Comparison of ENCODE assay signal across 7 mouse cellular contexts in the genomic region with DNA sequence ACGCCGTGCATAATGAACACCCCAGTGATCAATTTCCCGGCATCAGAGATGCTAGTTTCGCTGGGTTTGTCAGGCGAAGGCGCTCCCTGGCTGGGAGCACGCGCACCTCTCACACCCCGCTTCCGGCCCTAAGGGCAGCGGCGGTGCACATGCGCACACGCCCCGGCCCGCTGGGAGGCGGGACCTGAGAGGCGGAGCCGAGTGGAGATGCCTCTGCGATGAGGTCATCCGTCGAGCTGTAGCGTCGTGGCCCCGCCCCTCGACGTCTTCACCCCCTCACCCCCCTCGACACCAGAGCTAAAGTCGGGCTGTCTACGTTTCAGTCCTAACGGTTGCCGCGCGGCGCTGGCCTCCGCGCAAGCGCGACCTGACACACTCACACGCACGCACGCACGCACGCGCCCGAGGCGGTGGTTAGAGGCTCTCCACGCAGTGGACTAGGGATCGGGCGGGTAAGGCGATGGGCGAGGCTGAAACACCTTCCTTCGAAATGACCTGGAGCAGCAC. TPM values are rescaled to one million over a fixed set of nuclear protein-coding genes. Genes with fewer than 3 reads are reported as not detected.
DNase-seq lines count a peak whose midpoint lies in the region; ATAC-seq and TF ChIP-seq lines count a peak whose summit lies in the region.

No protein-coding gene starts in this region.

- no peaks in the 10 kb centered on the region for H3K27me3 ChIP-seq in intestine, postnatal 0 days (replicated peaks; ENCODE audit: control insufficient read depth, insufficient read depth, low read length)
- peaks cover 43% of the 10 kb centered on the region for H3K27me3 ChIP-seq in midbrain, embryonic 12.5 days
- H3K27me3 ChIP-seq in small intestine, adult 2 months (ENCODE audit: control insufficient read depth, insufficient read depth, low read length), result no peaks in the 10 kb centered on the region

- peak overlapping the region; percentile 76 for H3K4me3 ChIP-seq in intestine, postnatal 0 days (ENCODE audit: low read depth, low read length)
- H3K4me3 ChIP-seq in midbrain, embryonic 12.5 days, result peak overlapping the region; percentile 79
- peak overlapping the region; percentile 79 for H3K4me3 ChIP-seq in small intestine, adult 2 months (ENCODE audit: low read depth, low read length)

- peak; percentile 97 for DNase-seq in adrenal gland, adult 2 months
- DNase-seq in embryo, embryonic 11.5 days (ENCODE audit: low read depth, low spot score), result peak; percentile 99
- DNase-seq in gastrocnemius, postnatal 36 days, result peak; percentile 88 to 93
- peak; percentile 98 for DNase-seq in left cerebral cortex, postnatal 4 days

- no peaks in the 10 kb centered on the region for H3K9me3 ChIP-seq in intestine, postnatal 0 days (ENCODE audit: control insufficient read depth)
- no peaks in the 10 kb centered on the region for H3K9me3 ChIP-seq in midbrain, embryonic 12.5 days

- intact Hi-C loops in gastrocnemius, postnatal 36 days (cut with DNase I), result no loop called here
- intact Hi-C loops in left cerebral cortex, postnatal 4 days (cut with DNase I), result no loop called here

- WGBS in intestine, postnatal 0 days, result under 1% methylated on average over 53 of the region's 53 CpGs
- WGBS in midbrain, embryonic 12.5 days, result under 1% methylated on average over 53 of the region's 53 CpGs
- WGBS in small intestine, adult 2 months, result under 1% methylated on average over 53 of the region's 53 CpGs

- H3K27ac ChIP-seq in intestine, postnatal 0 days (ENCODE audit: low read depth, low read length), result peak overlapping the region; percentile 96
- H3K27ac ChIP-seq in midbrain, embryonic 12.5 days (replicated peaks), result peak overlapping the region; percentile 88
- H3K27ac ChIP-seq in small intestine, adult 2 months (ENCODE audit: insufficient read depth, low read depth, low read length), result peak overlapping the region; percentile 98

- peak overlapping the region; percentile 73 for H3K9ac ChIP-seq in intestine, postnatal 0 days (ENCODE audit: low read depth, low read length)
- H3K9ac ChIP-seq in midbrain, embryonic 12.5 days (replicated peaks), result peak overlapping the region; percentile 75

- peak; percentile 43 for TF ChIP-seq CTCF in intestine, postnatal 0 days (IDR thresholded peaks at IDR 0.05; ENCODE audit: low read depth)
- TF ChIP-seq CTCF in small intestine, adult 2 months (IDR thresholded peaks at IDR 0.05; ENCODE audit: extremely low read depth, insufficient read length, insufficient replicate concordance, low read depth, low read length), result no peak

- H3K4me2 ChIP-seq in intestine, postnatal 0 days (replicated peaks; ENCODE audit: low read depth), result peak overlapping the region; percentile 77
- peak overlapping the region; percentile 94 for H3K4me2 ChIP-seq in midbrain, embryonic 12.5 days (replicated peaks)

- ATAC-seq in intestine, postnatal 0 days, result peak; percentile 91
- peak; percentile 94 for ATAC-seq in midbrain, embryonic 12.5 days (ENCODE audit: low FRiP score, low read depth)

- peaks cover 24% of the 10 kb centered on the region for H3K36me3 ChIP-seq in intestine, postnatal 0 days (ENCODE audit: control insufficient read depth, insufficient read depth)
- peaks cover 27% of the 10 kb centered on the region for H3K36me3 ChIP-seq in midbrain, embryonic 12.5 days
- peaks cover 24% of the 10 kb centered on the region for H3K36me3 ChIP-seq in small intestine, adult 2 months (ENCODE audit: control insufficient read depth, insufficient read depth, low read length)

- peaks cover 17% of the 10 kb centered on the region for H3K4me1 ChIP-seq in intestine, postnatal 0 days (replicated peaks; ENCODE audit: control insufficient read depth, insufficient read depth, low read length)
- peaks cover 54% of the 10 kb centered on the region for H3K4me1 ChIP-seq in midbrain, embryonic 12.5 days
- H3K4me1 ChIP-seq in small intestine, adult 2 months (ENCODE audit: control insufficient read depth, insufficient read depth, insufficient read length, low read length), result peaks cover 14% of the 10 kb centered on the region

- TF ChIP-seq POLR2A in small intestine, adult 2 months (IDR thresholded peaks at IDR 0.05; ENCODE audit: low read depth, low read length), result peak; percentile 91

RNA-seq across cellular contexts. Expression of gene Rassf1, which starts 3.0 kb away (rescaled TPM):
- 10 to 100 TPM; 15.5 to 18.6 TPM for total RNA-seq in adrenal gland, adult 2 months (2021)
- polyA plus RNA-seq in adrenal gland, adult 2 months (2012; rRNA removed), result 15.3 and 16.7 TPM in 2 replicates
- total RNA-seq in gastrocnemius, postnatal 36 days (2021), result 10 to 100 TPM; 10.4 to 14.9 TPM
- polyA plus RNA-seq in intestine, postnatal 0 days (2015; fragmentation: Nextera tagmentation; extraction: Ambion mirVana), result 44.3 and 48.0 TPM in 2 replicates
- total RNA-seq in left cerebral cortex, postnatal 4 days (2021), result 10 to 100 TPM; 24.9 to 25.4 TPM
- 43.6 and 48.9 TPM in 2 replicates for polyA plus RNA-seq in midbrain, embryonic 12.5 days (2016; fragmentation: Nextera tagmentation; extraction: Ambion mirVana)
- polyA plus RNA-seq in small intestine, adult 2 months (2012; rRNA removed), result 14.1 and 33.2 TPM in 2 replicates

RNA-seq across cellular contexts. Expression of gene Zmynd10, which starts 7.3 kb away (rescaled TPM):
- under 1 TPM; 0.45 to 0.52 TPM for total RNA-seq in adrenal gland, adult 2 months (2021)
- 0.37 and 0.61 TPM in 2 replicates for polyA plus RNA-seq in adrenal gland, adult 2 months (2012; rRNA removed)
- not detected for total RNA-seq in gastrocnemius, postnatal 36 days (2021)
- 4.0 and 5.0 TPM in 2 replicates for polyA plus RNA-seq in intestine, postnatal 0 days (2015; fragmentation: Nextera tagmentation; extraction: Ambion mirVana)
- 1 to 10 TPM; 3.9 to 4.7 TPM for total RNA-seq in left cerebral cortex, postnatal 4 days (2021)
- polyA plus RNA-seq in midbrain, embryonic 12.5 days (2016; fragmentation: Nextera tagmentation; extraction: Ambion mirVana), result 1.1 and 2.6 TPM in 2 replicates
- polyA plus RNA-seq in small intestine, adult 2 months (2012; rRNA removed), result 0.32 and 0.69 TPM in 2 replicates

RNA-seq across cellular contexts. Expression of gene Tusc2, which starts 8.7 kb away (rescaled TPM):
- 10 to 100 TPM; 52.2 to 57.5 TPM for total RNA-seq in adrenal gland, adult 2 months (2021)
- 88.2 and 94.1 TPM in 2 replicates for polyA plus RNA-seq in adrenal gland, adult 2 months (2012; rRNA removed)
- 10 to 100 TPM; 28.7 to 35.1 TPM for total RNA-seq in gastrocnemius, postnatal 36 days (2021)
- polyA plus RNA-seq in intestine, postnatal 0 days (2015; fragmentation: Nextera tagmentation; extraction: Ambion mirVana), result 38.7 and 41.6 TPM in 2 replicates
- 10 to 100 TPM; 65.4 to 66.9 TPM for total RNA-seq in left cerebral cortex, postnatal 4 days (2021)
- polyA plus RNA-seq in midbrain, embryonic 12.5 days (2016; fragmentation: Nextera tagmentation; extraction: Ambion mirVana), result 90.1 and 95.0 TPM in 2 replicates
- polyA plus RNA-seq in small intestine, adult 2 months (2012; rRNA removed), result 38.8 and 49.7 TPM in 2 replicates

RNA-seq across cellular contexts. Expression of gene Nprl2, which starts 12.3 kb away (rescaled TPM):
- total RNA-seq in adrenal gland, adult 2 months (2021), result 10 to 100 TPM; 27.9 to 31.5 TPM
- polyA plus RNA-seq in adrenal gland, adult 2 months (2012; rRNA removed), result 24.2 and 31.9 TPM in 2 replicates
- 10 to 100 TPM in 1 of 2 experiments, 1 to 10 TPM in 1; 9.1 to 11.6 TPM for total RNA-seq in gastrocnemius, postnatal 36 days (2021)
- 20.0 and 20.7 TPM in 2 replicates for polyA plus RNA-seq in intestine, postnatal 0 days (2015; fragmentation: Nextera tagmentation; extraction: Ambion mirVana)
- 10 to 100 TPM; 35.2 to 38.5 TPM for total RNA-seq in left cerebral cortex, postnatal 4 days (2021)
- polyA plus RNA-seq in midbrain, embryonic 12.5 days (2016; fragmentation: Nextera tagmentation; extraction: Ambion mirVana), result 48.1 and 48.4 TPM in 2 replicates
- 15.6 and 23.3 TPM in 2 replicates for polyA plus RNA-seq in small intestine, adult 2 months (2012; rRNA removed)

RNA-seq across cellular contexts. Expression of gene Cyb561d2, which starts 12.4 kb away (rescaled TPM):
- 10 to 100 TPM; 14.6 to 22.0 TPM for total RNA-seq in adrenal gland, adult 2 months (2021)
- 59.1 and 68.0 TPM in 2 replicates for polyA plus RNA-seq in adrenal gland, adult 2 months (2012; rRNA removed)
- 1 to 10 TPM; 2.3 to 3.4 TPM for total RNA-seq in gastrocnemius, postnatal 36 days (2021)
- polyA plus RNA-seq in intestine, postnatal 0 days (2015; fragmentation: Nextera tagmentation; extraction: Ambion mirVana), result 36.3 and 38.9 TPM in 2 replicates
- total RNA-seq in left cerebral cortex, postnatal 4 days (2021), result 10 to 100 TPM; 25.6 to 28.4 TPM
- 19.3 and 19.4 TPM in 2 replicates for polyA plus RNA-seq in midbrain, embryonic 12.5 days (2016; fragmentation: Nextera tagmentation; extraction: Ambion mirVana)
- 35.6 and 47.7 TPM in 2 replicates for polyA plus RNA-seq in small intestine, adult 2 months (2012; rRNA removed)

Comparison
In these comparisons a context has a peak if more than half of its experiments do, and no peak if none do; other contexts are left out.
1. Peak in every context shown above with its lines: DNase-seq, ATAC-seq, H3K4me3 ChIP-seq and H3K27ac ChIP-seq.